Mouse (Mus musculus) cerebellum, postnatal 4 days (tissue): ENCODE results near the gene Olfr120.
"Not testable (repeated sequence)": the region's sequence is repeated elsewhere in the genome, so short reads cannot be mapped to it uniquely, and the experiment has no call there.

Experiments
- DNase-seq, 2 experiments: peaks; one replicate each; pipeline ENCODE4 v3.0.0; 2022; ENCODE audit warnings: low spot score in 2 of 2, mixed read lengths in 1 of 2

The Olfr120 gene

GRCm38 (mm10) chr17:37721508-37721907 lies at the start of gene Olfr120:
TSS of gene Olfr120 (plus strand) at chr17:37721808.
- no peak for DNase-seq

- not testable (repeated sequence) for DNase-seq
Observed at GRCm38 (mm10) chr17:37696264-37696663, 25.3 kb upstream of the Olfr120 start, which contains the start of gene Olfr119. TSS of gene Olfr119 (plus strand) at chr17:37696564.

DNA sequence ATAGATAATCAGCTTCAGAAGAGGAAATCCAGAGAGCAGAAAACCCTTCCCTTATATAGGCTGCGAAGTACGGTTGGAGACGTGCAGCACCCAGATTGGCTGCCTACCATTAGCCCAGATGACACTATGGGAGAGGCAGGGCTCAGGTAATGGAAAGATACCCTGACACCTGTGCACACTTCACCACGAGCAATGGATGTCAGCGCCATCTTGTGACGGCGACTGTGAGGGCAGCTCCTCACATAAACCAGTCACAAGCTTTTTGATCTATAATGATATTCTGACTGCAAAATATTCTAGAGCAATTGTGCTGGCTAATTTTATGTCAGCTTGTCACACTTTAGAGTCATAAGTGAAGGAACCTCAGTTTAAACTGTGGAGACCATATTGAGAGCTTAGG lies 16.5 kb downstream of the Olfr120 start:
- no peak for DNase-seq

DNA sequence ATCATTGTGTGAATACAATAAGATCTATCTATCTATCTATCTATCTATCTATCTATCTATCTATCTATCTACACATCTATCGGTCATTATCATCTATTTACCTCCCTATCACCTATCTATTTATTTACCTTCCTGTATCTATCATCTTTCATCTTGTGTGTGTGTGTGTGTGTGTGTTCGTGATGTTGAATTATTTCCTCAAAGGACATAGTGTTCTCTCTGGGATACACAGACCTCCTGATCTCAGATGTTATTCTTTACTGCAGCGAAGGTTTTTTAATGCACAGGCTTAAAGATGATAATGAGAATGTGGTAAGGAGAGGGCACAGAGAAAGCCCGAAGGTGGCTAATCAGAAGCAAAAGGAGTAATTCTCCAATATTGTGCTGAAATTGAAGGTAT lies 46.7 kb downstream of the Olfr120 start, which contains the start of gene Olfr122:
TSS of gene Olfr122 (plus strand) at position 301 of the 400 bp plus-strand sequence.
- no peak for DNase-seq
